Mouse (Mus musculus) ES-E14 (cell line): ENCODE results near the gene Srd5a3. TPM values are rescaled to one million over a fixed set of nuclear protein-coding genes. Genes with fewer than 3 reads are reported as not detected.
A peak's percentile ranks its signal among the peaks of the same experiment; 100 is the strongest.

Source experiments
- DNase-seq: peaks from one replicate; pipeline ENCODE4 v3.0.0-alpha.2; 2013; ENCODE audit warnings: low read depth, low spot score
- H3K27ac ChIP-seq: 2 replicates; pipeline ENCODE4 v1.5.1; 2012; ENCODE audit warnings: low read depth, mild to moderate bottlenecking, low read length, moderate library complexity, mixed read lengths; ENCODE audit not compliant: poor library complexity, insufficient read depth, severe bottlenecking
- H3K36me3 ChIP-seq: 2 replicates; pipeline ENCODE4 v1.6.1; 2012; ENCODE audit warnings: mild to moderate bottlenecking, low read length, moderate library complexity, mixed read lengths; ENCODE audit not compliant: control insufficient read depth, poor library complexity, insufficient read depth, severe bottlenecking
- H3K4me1 ChIP-seq, 2 experiments: fragments of 150-350 bp in 1 of 2; sonication (generic) in 1 of 2; 2 replicates each; pipeline ENCODE4 v1.6.1; 2012; ENCODE audit warnings: low read length in 2 of 2, mild to moderate bottlenecking in 1 of 2, mixed read lengths in 1 of 2; ENCODE audit not compliant: control insufficient read depth in 2 of 2, insufficient read depth in 2 of 2, poor library complexity in 1 of 2
- H3K4me3 ChIP-seq, 2 experiments: fragments of 150-350 bp in 1 of 2; sonication (generic) in 1 of 2; 2 replicates each; pipeline ENCODE4 v1.5.1; 2012; ENCODE audit warnings: low read length in 2 of 2, low read depth in 1 of 2, mild to moderate bottlenecking in 1 of 2, mixed read lengths in 1 of 2; ENCODE audit not compliant: insufficient read depth in 1 of 2, poor library complexity in 1 of 2, severe bottlenecking in 1 of 2
- H3K9ac ChIP-seq: 2 replicates; pipeline ENCODE4 v1.6.1; 2012; ENCODE audit warnings: low read depth, mild to moderate bottlenecking, low read length, mixed read lengths; ENCODE audit not compliant: poor library complexity, insufficient read depth, severe bottlenecking
- H3K9me3 ChIP-seq: fragments of 150-350 bp; sonication (generic); 2 replicates; pipeline ENCODE4 v1.6.1; 2012; ENCODE audit warnings: low read depth, mild to moderate bottlenecking, low read length; ENCODE audit not compliant: control insufficient read depth, insufficient read depth
- CHD2 ChIP-seq: IDR thresholded peaks from 2 replicates; pipeline ENCODE4 v1.6.1; 2014; ENCODE audit warnings: mild to moderate bottlenecking, low read depth, low read length, inconsistent platforms
- HCFC1 ChIP-seq: IDR thresholded peaks from 2 replicates; pipeline ENCODE4 v1.6.1; 2012; ENCODE audit warnings: low read length, inconsistent platforms, borderline replicate concordance; ENCODE audit not compliant: insufficient read depth
- MAFK ChIP-seq: IDR thresholded peaks from 2 replicates; pipeline ENCODE4 v1.6.1; 2014; ENCODE audit warnings: mild to moderate bottlenecking, low read depth, low read length, inconsistent platforms; ENCODE audit not compliant: insufficient read depth
- ZC3H11A ChIP-seq: IDR thresholded peaks from 2 replicates; pipeline ENCODE4 v1.6.1; 2012; ENCODE audit warnings: low read depth, mild to moderate bottlenecking, inconsistent platforms, low read length, borderline replicate concordance
- ZNF384 ChIP-seq: IDR thresholded peaks from 2 replicates; pipeline ENCODE4 v1.6.1; 2012; ENCODE audit warnings: low read depth, low read length, inconsistent platforms
- in situ Hi-C, 2 experiments: fragments of 600-800 bp; cut with MboI; formaldehyde crosslinking; loops; one replicate each; pipeline ENCODE4 v1.15.1; 2025; ENCODE audit warnings: low sequenced_read_pairs in 2 of 2, inconsistent platforms in 1 of 2; ENCODE audit not compliant: unreplicated experiment in 2 of 2
- total RNA-seq: library from RNA; depleted of rRNA; stranded (reverse); fragments of 300-350 nt; gene quantifications from 2 replicates; pipeline ENCODE4 v1.2.3, GENCODE M21; 2012

Srd5a3 gene
- total RNA-seq, 1 experiment: 13.7 TPM

GRCm38 (mm10) chr5:76139171-76139671 lies 850 bp upstream of the Srd5a3 start:
- in situ Hi-C loops: no loop called here
- H3K4me3 ChIP-seq: peak overlapping the region; percentile 77 to 92; a peak in 2 of 4 replicates
- no peaks in the 10 kb centered on the region for H3K9me3 ChIP-seq
- TF ChIP-seq ZC3H11A: no peak
- TF ChIP-seq MAFK: no peak
- TF ChIP-seq CHD2: no peak
- TF ChIP-seq HCFC1: no peak
- no peak for TF ChIP-seq ZNF384
- H3K9ac ChIP-seq: peak overlapping the region; percentile 21; the same call in 1 of the 2 replicates
- no peak for DNase-seq
- H3K36me3 ChIP-seq: no peaks in the 10 kb centered on the region
- H3K4me1 ChIP-seq: peaks cover 2 to 7% of the 10 kb centered on the region in 2 experiments; a peak in 2 of 4 replicates
- no peak overlapping the region for H3K27ac ChIP-seq

DNA sequence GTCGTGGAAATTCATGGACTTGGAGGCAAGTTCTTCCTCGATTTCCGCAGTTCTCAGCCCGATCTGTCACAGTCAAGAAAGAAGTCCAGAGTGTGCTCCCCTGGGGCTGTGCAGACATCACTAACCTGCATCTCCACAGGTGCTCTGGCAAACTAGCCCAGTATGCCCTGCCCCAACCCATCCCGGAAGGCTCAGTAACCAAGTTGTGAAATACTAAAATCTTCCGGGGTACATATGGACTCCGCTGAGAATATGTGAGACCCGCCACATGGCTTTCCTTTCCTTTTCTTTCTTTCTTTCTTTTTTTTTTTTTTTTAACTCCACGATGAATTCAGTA lies 627 bp downstream of the Srd5a3 start:
- H3K36me3 ChIP-seq: no peaks in the 10 kb centered on the region
- H3K9ac ChIP-seq: peak overlapping the region; percentile 87
- H3K4me1 ChIP-seq: peaks cover 2 to 7% of the 10 kb centered on the region in 2 experiments; a peak in 2 of 4 replicates
- H3K4me3 ChIP-seq: peak overlapping the region; percentile 77 to 92
- TF ChIP-seq ZNF384 (0 out of 2 replicates have a peak, but pooled peaks have one; percentile 9), CHD2 (no peak)
- in situ Hi-C loops: no loop called here
- peak overlapping the region; percentile 84; the same call in 1 of the 2 replicates for H3K27ac ChIP-seq
- DNase-seq: no peak
- H3K9me3 ChIP-seq: no peaks in the 10 kb centered on the region

GRCm38 (mm10) chr5:76143356-76143755 lies 3.3 kb downstream of the Srd5a3 start:
- H3K4me1 ChIP-seq: peaks cover 2 to 7% of the 10 kb centered on the region in 2 experiments; a peak in 2 of 4 replicates
- DNase-seq: no peak
- in situ Hi-C loops: no loop called here
- no peaks in the 10 kb centered on the region for H3K36me3 ChIP-seq
- H3K27ac ChIP-seq: no peak overlapping the region
- no peaks in the 10 kb centered on the region for H3K9me3 ChIP-seq
- H3K4me3 ChIP-seq: no peak overlapping the region
- TF ChIP-seq MAFK (no peak), ZNF384 (no peak), ZC3H11A (no peak), CHD2 (no peak), HCFC1 (no peak)
- no peak overlapping the region for H3K9ac ChIP-seq

DNA sequence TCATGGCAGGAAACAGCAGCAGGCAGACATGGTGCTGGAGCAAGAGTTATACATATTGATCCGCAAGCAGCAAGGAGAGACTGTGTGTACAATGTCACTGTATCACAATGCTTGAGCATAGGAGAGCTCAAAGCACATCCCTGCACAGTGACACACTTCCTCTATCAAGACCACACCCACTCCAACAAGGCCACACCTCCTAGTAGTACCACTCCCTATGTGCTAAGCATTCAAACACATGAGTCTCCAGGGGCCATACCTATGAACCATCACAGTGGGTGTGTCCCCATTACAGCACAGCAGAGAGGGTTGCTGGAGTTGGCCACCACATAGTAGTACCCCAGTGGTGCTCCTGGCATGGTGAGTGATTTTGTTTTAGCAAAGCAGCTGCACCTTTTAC lies 6.3 kb downstream of the Srd5a3 start:
- Histone ChIP-seq H3K9ac (no peak overlapping the region), H3K4me3 (no peak overlapping the region), H3K4me1 (peaks cover 0 to 2% of the 10 kb centered on the region in 2 experiments; a peak in 1 of 4 replicates), H3K36me3 (peaks cover 4% of the 10 kb centered on the region; the same call in 1 of the 2 replicates), H3K9me3 (no peaks in the 10 kb centered on the region), H3K27ac (no peak overlapping the region)
- no peak for DNase-seq
- TF ChIP-seq ZNF384: no peak
- TF ChIP-seq HCFC1: no peak
- TF ChIP-seq CHD2: no peak
- no peak for TF ChIP-seq MAFK
- TF ChIP-seq ZC3H11A: no peak
- in situ Hi-C loops: no loop called here

DNA sequence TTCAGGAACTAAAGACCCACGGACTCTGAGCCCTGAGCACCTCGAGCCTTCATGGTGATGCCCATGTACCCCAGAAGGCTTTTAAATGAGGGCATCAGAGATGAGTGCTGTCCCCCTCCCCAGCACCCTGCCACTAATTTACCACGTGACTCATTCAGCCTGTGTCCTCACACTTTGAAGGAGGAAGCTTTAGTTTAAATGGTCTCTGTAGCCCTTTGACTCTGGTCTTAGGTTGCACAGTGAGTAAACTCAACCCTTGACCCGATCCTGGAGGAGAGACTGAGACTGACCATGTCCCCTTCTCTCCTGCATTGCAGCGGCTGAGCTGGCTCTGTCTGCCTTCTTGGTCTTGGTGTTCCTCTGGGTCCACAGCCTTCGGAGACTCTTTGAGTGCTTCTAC lies 9.4 kb downstream of the Srd5a3 start:
- TF ChIP-seq CHD2: no peak
- no peak for TF ChIP-seq ZNF384
- Histone ChIP-seq H3K4me3 (no peak overlapping the region), H3K9ac (no peak overlapping the region), H3K9me3 (no peaks in the 10 kb centered on the region), H3K4me1 (no peaks in the 10 kb centered on the region), H3K27ac (no peak overlapping the region), H3K36me3 (peaks cover 6% of the 10 kb centered on the region; the same call in 1 of the 2 replicates)
- DNase-seq: no peak
- in situ Hi-C loops: no loop called here
